Mouse (Mus musculus) ES-E14 (cell line): ENCODE measurements around the gene Pitpnm3.

Source experiments
- CHD2 ChIP-seq: IDR thresholded peaks from 2 replicates; pipeline ENCODE4 v1.6.1; 2014; ENCODE audit warnings: mild to moderate bottlenecking, low read depth, low read length, inconsistent platforms
- HCFC1 ChIP-seq: IDR thresholded peaks from 2 replicates; pipeline ENCODE4 v1.6.1; 2012; ENCODE audit warnings: low read length, inconsistent platforms, borderline replicate concordance; ENCODE audit not compliant: insufficient read depth
- MAFK ChIP-seq: IDR thresholded peaks from 2 replicates; pipeline ENCODE4 v1.6.1; 2014; ENCODE audit warnings: mild to moderate bottlenecking, low read depth, low read length, inconsistent platforms; ENCODE audit not compliant: insufficient read depth
- ZC3H11A ChIP-seq: IDR thresholded peaks from 2 replicates; pipeline ENCODE4 v1.6.1; 2012; ENCODE audit warnings: low read depth, mild to moderate bottlenecking, inconsistent platforms, low read length, borderline replicate concordance

DNA sequence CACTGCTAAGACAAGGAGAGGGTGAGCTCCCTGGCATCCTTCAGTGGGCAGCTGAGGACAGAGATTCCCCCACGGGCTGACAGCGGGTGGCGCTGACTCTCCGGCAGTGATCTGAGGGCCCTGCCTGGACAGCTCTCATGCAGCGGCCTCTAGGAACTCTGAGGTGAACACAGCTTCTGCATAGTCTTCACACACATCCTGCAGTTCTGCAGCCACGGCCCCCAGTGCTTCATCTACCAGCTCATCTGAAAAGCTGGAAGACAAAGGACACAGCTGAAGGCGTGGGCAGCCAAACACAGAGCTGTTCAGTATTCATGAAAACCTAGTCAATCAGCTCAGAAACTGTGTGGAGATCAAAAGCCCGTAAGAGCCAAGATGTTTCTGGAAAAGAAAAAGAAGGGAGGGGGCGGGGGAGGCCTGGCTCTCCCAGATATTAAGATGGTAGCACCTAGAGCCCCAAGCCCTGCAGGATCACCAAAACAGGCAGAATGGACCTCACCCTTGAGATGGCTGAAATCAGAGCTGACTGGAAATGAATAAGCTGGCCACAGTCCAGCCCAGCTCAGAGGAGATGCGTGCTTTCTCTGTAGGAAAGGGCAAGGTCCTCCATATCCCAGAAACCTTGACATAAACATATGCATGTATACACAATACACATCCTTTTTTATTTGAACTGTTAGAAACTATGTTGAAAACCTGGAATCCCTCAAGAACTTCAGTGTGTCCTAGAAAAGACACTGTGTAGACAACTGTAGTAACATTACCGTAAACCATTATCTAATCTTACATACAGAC, 19.8 kb upstream of the Pitpnm3 start:
- TF ChIP-seq ZC3H11A: no peak
- no peak for TF ChIP-seq CHD2
- TF ChIP-seq MAFK: no peak
- TF ChIP-seq HCFC1: no peak
